Mouse (Mus musculus) spleen, adult 10 weeks (tissue): ENCODE data around the gene Zdhhc7. TPM values are rescaled to one million over a fixed set of nuclear protein-coding genes. Genes with fewer than 3 reads are reported as not detected.

Experiments
- polyA plus RNA-seq: library from polyadenylated mRNA; stranded (reverse); fragments of 350-450 nt; fragmentation: Illumina TruSeq; extraction: RNeasy Lipid Tissue Mini Kit (QIAGEN cat#74804); gene quantifications from one replicate; pipeline ENCODE4 v1.2.3, GENCODE M21; 2015; ENCODE audit warnings: low replicate concordance; ENCODE audit not compliant: insufficient read depth

The Zdhhc7 gene
- polyA plus RNA-seq: 16.2 TPM

GRCm38 (mm10) chr8:120101068-120101972 lies at the start of gene Zdhhc7:
Gene Zdhhc7, minus strand, starts transcription at chr8:120101482.

DNA sequence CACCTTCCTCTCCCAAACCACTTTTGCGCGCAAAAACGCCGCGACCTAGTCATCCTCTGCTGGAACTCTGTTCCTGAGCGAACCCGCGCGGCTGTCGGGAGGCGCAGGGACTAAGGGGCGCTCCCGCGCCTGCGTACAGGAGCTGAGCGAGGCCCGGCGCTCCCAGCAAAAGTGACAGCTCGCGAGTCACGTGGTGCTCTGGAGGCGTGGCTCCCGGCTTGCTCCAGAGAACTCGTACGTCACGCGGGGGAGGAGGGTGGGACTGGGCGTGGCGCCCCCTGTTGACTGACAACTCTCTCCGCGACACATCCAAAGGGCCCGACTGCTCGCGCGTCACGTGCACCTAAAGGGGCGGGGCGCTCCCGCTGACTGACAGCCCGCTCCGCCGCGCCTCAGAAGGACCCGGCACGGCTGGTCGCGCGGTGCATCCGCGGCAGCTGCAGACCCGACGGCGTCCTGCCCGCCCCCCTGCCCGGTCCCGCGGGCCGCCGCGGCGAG lies 12.5 kb upstream of the Zdhhc7 start, which contains the start of gene 6430548M08Rik:
Gene 6430548M08Rik (plus strand): TSS at position 395 of the 498 bp plus-strand sequence.

Other genes starting within 250 kb of the Zdhhc7 start
- 1.6 TPM for gene Klhl36, start 239.2 kb downstream of the Zdhhc7 start, polyA plus RNA-seq
- 83.1 TPM for gene Usp10, start 191.1 kb downstream of the Zdhhc7 start, polyA plus RNA-seq
- gene Gm20388, start 190.6 kb downstream of the Zdhhc7 start, polyA plus RNA-seq: 14.7 TPM
- 4.5 TPM for gene Crispld2, start 109.0 kb downstream of the Zdhhc7 start, polyA plus RNA-seq
- 16.8 TPM for gene 6430548M08Rik, start 12.7 kb upstream of the Zdhhc7 start, polyA plus RNA-seq
- gene Fam92b, start 76.0 kb upstream of the Zdhhc7 start, polyA plus RNA-seq: not detected
- gene Gse1, start 127.0 kb upstream of the Zdhhc7 start, polyA plus RNA-seq: 10.3 TPM